Mouse (Mus musculus): Measurements from ENCODE around the gene Shbg.

Gene Shbg

GRCm38 (mm10) chr11:69594853-69595252, 22.9 kb downstream of the Shbg start:
- DNase-seq (ENCODE audit: low read depth): no peak

GRCm38 (mm10) chr11:69592799-69593198, 24.9 kb downstream of the Shbg start:
- DNase-seq (ENCODE audit: low read depth): no peak

- DNase-seq (ENCODE audit: low read depth): no peak
These were observed 25.6 kb downstream of the Shbg start for GRCm38 (mm10) chr11:69591899-69592637.

GRCm38 (mm10) chr11:69591424-69591823, 26.3 kb downstream of the Shbg start:
- no peak for DNase-seq (ENCODE audit: low read depth)

- no peak for DNase-seq (ENCODE audit: low read depth)
These were observed 27.1 kb downstream of the Shbg start for GRCm38 (mm10) chr11:69590622-69591021.

- no peak for DNase-seq (ENCODE audit: low read depth)
These were observed 28.4 kb downstream of the Shbg start for GRCm38 (mm10) chr11:69589207-69589834.

GRCm38 (mm10) chr11:69585718-69586325, 31.9 kb downstream of the Shbg start:
- DNase-seq (ENCODE audit: low read depth): no peak

- DNase-seq (ENCODE audit: low read depth): no peak
These were observed 32.8 kb downstream of the Shbg start for GRCm38 (mm10) chr11:69584937-69585336.

GRCm38 (mm10) chr11:69584008-69584407, 33.7 kb downstream of the Shbg start:
- DNase-seq (ENCODE audit: low read depth): no peak

GRCm38 (mm10) chr11:69582230-69582805, 35.4 kb downstream of the Shbg start:
- no peak for DNase-seq (ENCODE audit: low read depth)

- DNase-seq (ENCODE audit: low read depth): peak; percentile 57
These were observed 35.9 kb downstream of the Shbg start for GRCm38 (mm10) chr11:69581814-69582213.

GRCm38 (mm10) chr11:69581147-69581688, 36.5 kb downstream of the Shbg start:
- peak; percentile 95 for DNase-seq (ENCODE audit: low read depth)

GRCm38 (mm10) chr11:69580572-69581146, 37.0 kb downstream of the Shbg start:
- no peak for DNase-seq (ENCODE audit: low read depth)

- DNase-seq (ENCODE audit: low read depth): peak; percentile 96
These were observed 37.6 kb downstream of the Shbg start, which contains the start of the genes Wrap53 and Trp53 for GRCm38 (mm10) chr11:69580091-69580514. Wrap53 (minus strand) TSS chr11:69580255. Trp53 (plus strand) TSS chr11:69580359.

- DNase-seq (ENCODE audit: low read depth): peak; percentile 98
These were observed 38.3 kb downstream of the Shbg start for GRCm38 (mm10) chr11:69579128-69580017.

GRCm38 (mm10) chr11:69578301-69578700, 39.4 kb downstream of the Shbg start:
- DNase-seq (ENCODE audit: low read depth): no peak

GRCm38 (mm10) chr11:69576307-69576706, 41.4 kb downstream of the Shbg start:
- DNase-seq (ENCODE audit: low read depth): no peak

GRCm38 (mm10) chr11:69575220-69575619, 42.5 kb downstream of the Shbg start:
- DNase-seq (ENCODE audit: low read depth): peak; percentile 55

- DNase-seq (ENCODE audit: low read depth): no peak
These were observed 52.6 kb downstream of the Shbg start for GRCm38 (mm10) chr11:69565131-69565530.
